Mouse (Mus musculus) gastrocnemius, postnatal 14 days (tissue): ENCODE measurements around the gene Sik2. TPM values are rescaled to one million over a fixed set of nuclear protein-coding genes. Genes with fewer than 3 reads are reported as not detected.
A peak's percentile ranks its signal among the peaks of the same experiment; 100 is the strongest.

ENCODE experiments used
- DNase-seq: peaks from one replicate; pipeline ENCODE4 v3.0.0; 2021; ENCODE audit warnings: mixed read lengths
- intact Hi-C: fragments of 180-260 bp; cut with DNase I; formaldehyde crosslinking; loops from one replicate; pipeline ENCODE4 v1.15.1; 2025; ENCODE audit warnings: low total_unique reads
- total RNA-seq, 2 experiments: library from RNA; stranded (reverse); gene quantifications; 2 replicates each; pipeline ENCODE4 v1.2.3; 2021

The Sik2 gene
- total RNA-seq, 2 experiments from 2014 or later: 12.0 to 13.3 TPM

GRCm38 (mm10) chr9:50924454-50924853 is 84.4 kb downstream of the Sik2 start:
- intact Hi-C loops: no loop called here
- no peak for DNase-seq

GRCm38 (mm10) chr9:50922363-50923153 is 86.3 kb downstream of the Sik2 start:
- intact Hi-C loops: no loop called here
- no peak for DNase-seq

GRCm38 (mm10) chr9:50920933-50921895 is 87.7 kb downstream of the Sik2 start:
- no peak for DNase-seq
- intact Hi-C loops: no loop called here

- no peak for DNase-seq
- intact Hi-C loops: no loop called here
Observed at GRCm38 (mm10) chr9:50919554-50919953, 89.3 kb downstream of the Sik2 start.

- no peak for DNase-seq
- intact Hi-C loops: no loop called here
Observed at GRCm38 (mm10) chr9:50918131-50918530, 90.7 kb downstream of the Sik2 start.

GRCm38 (mm10) chr9:50911861-50912515 is 96.9 kb downstream of the Sik2 start:
- intact Hi-C loops: no loop called here
- no peak for DNase-seq

GRCm38 (mm10) chr9:50905321-50905720 is 103.6 kb downstream of the Sik2 start:
- intact Hi-C loops: no loop called here
- DNase-seq: no peak

- no peak for DNase-seq
- intact Hi-C loops: no loop called here
Observed at GRCm38 (mm10) chr9:50904196-50904847, 104.6 kb downstream of the Sik2 start.

GRCm38 (mm10) chr9:50900026-50900920 is 108.6 kb downstream of the Sik2 start:
- intact Hi-C loops: no loop called here
- no peak for DNase-seq

GRCm38 (mm10) chr9:50893665-50894064 is 115.2 kb downstream of the Sik2 start:
- DNase-seq: peak; percentile 90
- intact Hi-C loops: no loop called here

- intact Hi-C loops: no loop called here
- no peak for DNase-seq
Observed at GRCm38 (mm10) chr9:50890494-50891090, 118.3 kb downstream of the Sik2 start.

GRCm38 (mm10) chr9:50889964-50890363 is 118.9 kb downstream of the Sik2 start:
- DNase-seq: no peak

GRCm38 (mm10) chr9:50889211-50889610 is 119.7 kb downstream of the Sik2 start:
- intact Hi-C loops: no loop called here
- DNase-seq: no peak

More at GRCm38 (mm10) chr9:50889964-50890363, 118.9 kb downstream of the Sik2 start:
- intact Hi-C loops: no loop called here

- no peak for DNase-seq
- intact Hi-C loops: no loop called here
Observed at GRCm38 (mm10) chr9:50887351-50887750, 121.5 kb downstream of the Sik2 start.

GRCm38 (mm10) chr9:50886870-50887269 is 122.0 kb downstream of the Sik2 start:
- intact Hi-C loops: no loop called here
- no peak for DNase-seq

- intact Hi-C loops: no loop called here
- DNase-seq: peak; percentile 32
Observed at GRCm38 (mm10) chr9:50885600-50885987, 123.3 kb downstream of the Sik2 start.

GRCm38 (mm10) chr9:50884741-50885599 is 123.9 kb downstream of the Sik2 start:
- DNase-seq: peak; percentile 68
- intact Hi-C loops: no loop called here
